Mouse (Mus musculus): ENCODE results near the gene Timm10. TPM values are rescaled to one million over a fixed set of nuclear protein-coding genes. Genes with fewer than 3 reads are reported as not detected.

The Timm10 gene
- total and polyA plus RNA-seq, 3 experiments: 13.5 to 51.5 (median 19.5) TPM

- no peak for TF ChIP-seq GATA2 (IDR thresholded peaks at IDR 0.05; ENCODE audit: borderline replicate concordance, low read depth, low read length)
- no peak for TF ChIP-seq TAL1 (conservative IDR thresholded peaks at IDR 0.05; ENCODE audit: low read depth, low read length)
- TF ChIP-seq POLR2AphosphoS5 (IDR thresholded peaks at IDR 0.05; ENCODE audit: insufficient replicate concordance, low read depth, low read length): no peak
- no peak for DNase-seq (ENCODE audit: low spot score)
- ATAC-seq (ENCODE audit: extremely low read depth, insufficient number of reproducible peaks, low FRiP score, poor library complexity, severe bottlenecking): no peak
- H3K27me3 ChIP-seq (ENCODE audit: insufficient read depth, low read length): peaks cover 62% of the 10 kb centered on the region
- H3K4me3 ChIP-seq (ENCODE audit: low read depth, low read length): no peak overlapping the region
- H3K9me3 ChIP-seq (replicated peaks): no peaks in the 10 kb centered on the region
- H3K4me1 ChIP-seq (ENCODE audit: insufficient read depth, low read depth, low read length): peaks cover 8% of the 10 kb centered on the region
- no peaks in the 10 kb centered on the region for H3K36me3 ChIP-seq (replicated peaks)
Measured at GRCm38 (mm10) chr2:84838993-84839980, 12.5 kb downstream of the Timm10 start.

GRCm38 (mm10) chr2:84840016-84840747 is 13.4 kb downstream of the Timm10 start:
- TF ChIP-seq TAL1 (conservative IDR thresholded peaks at IDR 0.05; ENCODE audit: low read depth, low read length) (no peak), CTCF (IDR thresholded peaks at IDR 0.05; ENCODE audit: low read depth, low read length) (no peak), GATA1 (IDR thresholded peaks at IDR 0.05; ENCODE audit: borderline replicate concordance, low read length) (no peak), GATA2 (IDR thresholded peaks at IDR 0.05; ENCODE audit: borderline replicate concordance, low read depth, low read length) (no peak), POLR2AphosphoS5 (IDR thresholded peaks at IDR 0.05; ENCODE audit: insufficient replicate concordance, low read depth, low read length) (no peak)
- Histone ChIP-seq H3K4me3 (ENCODE audit: low read depth, low read length) (no peak overlapping the region), H3K4me1 (ENCODE audit: insufficient read depth, low read depth, low read length) (peaks cover 8% of the 10 kb centered on the region), H3K9me3 (replicated peaks) (no peaks in the 10 kb centered on the region), H3K27me3 (ENCODE audit: insufficient read depth, low read length) (peaks cover 67% of the 10 kb centered on the region), H3K36me3 (replicated peaks) (no peaks in the 10 kb centered on the region)
- no peak for DNase-seq (ENCODE audit: low spot score)
- no peak for ATAC-seq (ENCODE audit: extremely low read depth, insufficient number of reproducible peaks, low FRiP score, poor library complexity, severe bottlenecking)

- H3K4me3 ChIP-seq (ENCODE audit: low read depth, low read length): no peak overlapping the region
- H3K27me3 ChIP-seq (ENCODE audit: insufficient read depth, low read length): peaks cover 66% of the 10 kb centered on the region
- peaks cover 8% of the 10 kb centered on the region for H3K4me1 ChIP-seq (ENCODE audit: insufficient read depth, low read depth, low read length)
Measured at GRCm38 (mm10) chr2:84840748-84841563, 14.2 kb downstream of the Timm10 start.

GRCm38 (mm10) chr2:84841905-84842304 is 15.1 kb downstream of the Timm10 start:
- peaks cover 62% of the 10 kb centered on the region for H3K27me3 ChIP-seq (ENCODE audit: insufficient read depth, low read length)
- ATAC-seq (ENCODE audit: extremely low read depth, insufficient number of reproducible peaks, low FRiP score, poor library complexity, severe bottlenecking) (no peak), DNase-seq (ENCODE audit: low spot score) (peak; percentile 14)
- H3K36me3 ChIP-seq (replicated peaks): no peaks in the 10 kb centered on the region
- TF ChIP-seq TAL1 (conservative IDR thresholded peaks at IDR 0.05; ENCODE audit: low read depth, low read length) (no peak), POLR2AphosphoS5 (IDR thresholded peaks at IDR 0.05; ENCODE audit: insufficient replicate concordance, low read depth, low read length) (no peak), GATA2 (IDR thresholded peaks at IDR 0.05; ENCODE audit: borderline replicate concordance, low read depth, low read length) (no peak), GATA1 (IDR thresholded peaks at IDR 0.05; ENCODE audit: borderline replicate concordance, low read length) (no peak), CTCF (IDR thresholded peaks at IDR 0.05; ENCODE audit: low read depth, low read length) (no peak)
- H3K9me3 ChIP-seq (replicated peaks): no peaks in the 10 kb centered on the region
- no peak overlapping the region for H3K4me3 ChIP-seq (ENCODE audit: low read depth, low read length)
- H3K4me1 ChIP-seq (ENCODE audit: insufficient read depth, low read depth, low read length): peaks cover 8% of the 10 kb centered on the region

More at GRCm38 (mm10) chr2:84840748-84841563, 14.2 kb downstream of the Timm10 start:
- ATAC-seq (ENCODE audit: extremely low read depth, insufficient number of reproducible peaks, low FRiP score, poor library complexity, severe bottlenecking) (no peak), DNase-seq (ENCODE audit: low spot score) (no peak)
- H3K9me3 ChIP-seq (replicated peaks): no peaks in the 10 kb centered on the region
- TF ChIP-seq POLR2AphosphoS5 (IDR thresholded peaks at IDR 0.05; ENCODE audit: insufficient replicate concordance, low read depth, low read length): no peak
- TF ChIP-seq GATA1 (IDR thresholded peaks at IDR 0.05; ENCODE audit: borderline replicate concordance, low read length): no peak
- no peak for TF ChIP-seq GATA2 (IDR thresholded peaks at IDR 0.05; ENCODE audit: borderline replicate concordance, low read depth, low read length)
- no peak for TF ChIP-seq TAL1 (conservative IDR thresholded peaks at IDR 0.05; ENCODE audit: low read depth, low read length)
- TF ChIP-seq CTCF (IDR thresholded peaks at IDR 0.05; ENCODE audit: low read depth, low read length): no peak
- H3K36me3 ChIP-seq (replicated peaks): no peaks in the 10 kb centered on the region

GRCm38 (mm10) chr2:84843654-84844053 is 16.9 kb downstream of the Timm10 start:
- peaks cover 55% of the 10 kb centered on the region for H3K27me3 ChIP-seq (ENCODE audit: insufficient read depth, low read length)
- H3K4me1 ChIP-seq (ENCODE audit: insufficient read depth, low read depth, low read length): peaks cover 8% of the 10 kb centered on the region
- no peak overlapping the region for H3K4me3 ChIP-seq (ENCODE audit: low read depth, low read length)
- H3K36me3 ChIP-seq (replicated peaks): no peaks in the 10 kb centered on the region
- DNase-seq (ENCODE audit: low spot score): no peak
- no peak for ATAC-seq (ENCODE audit: extremely low read depth, insufficient number of reproducible peaks, low FRiP score, poor library complexity, severe bottlenecking)
- no peaks in the 10 kb centered on the region for H3K9me3 ChIP-seq (replicated peaks)
- TF ChIP-seq POLR2AphosphoS5 (IDR thresholded peaks at IDR 0.05; ENCODE audit: insufficient replicate concordance, low read depth, low read length): no peak
- no peak for TF ChIP-seq TAL1 (conservative IDR thresholded peaks at IDR 0.05; ENCODE audit: low read depth, low read length)
- no peak for TF ChIP-seq CTCF (IDR thresholded peaks at IDR 0.05; ENCODE audit: low read depth, low read length)
- TF ChIP-seq GATA2 (IDR thresholded peaks at IDR 0.05; ENCODE audit: borderline replicate concordance, low read depth, low read length): no peak
- TF ChIP-seq GATA1 (IDR thresholded peaks at IDR 0.05; ENCODE audit: borderline replicate concordance, low read length): no peak

All from G1E (cell line).